Mouse (Mus musculus) heart, postnatal 25 days (tissue): ENCODE data around the gene Clec10a. TPM values are rescaled to one million over a fixed set of nuclear protein-coding genes. Genes with fewer than 3 reads are reported as not detected.

Experiments used
- DNase-seq: peaks from one replicate; pipeline ENCODE4 v3.0.0; 2022; ENCODE audit warnings: low spot score
- intact Hi-C: fragments of 180-260 bp; cut with DNase I; formaldehyde crosslinking; loops from one replicate; pipeline ENCODE4 v1.15.1; 2025
- total RNA-seq, 2 experiments: library from RNA; stranded (reverse); gene quantifications; 2 replicates each; pipeline ENCODE4 v1.2.3; 2021

Gene Clec10a
- total RNA-seq, 2 experiments from 2014 or later: 2.0 to 2.3 TPM

DNA sequence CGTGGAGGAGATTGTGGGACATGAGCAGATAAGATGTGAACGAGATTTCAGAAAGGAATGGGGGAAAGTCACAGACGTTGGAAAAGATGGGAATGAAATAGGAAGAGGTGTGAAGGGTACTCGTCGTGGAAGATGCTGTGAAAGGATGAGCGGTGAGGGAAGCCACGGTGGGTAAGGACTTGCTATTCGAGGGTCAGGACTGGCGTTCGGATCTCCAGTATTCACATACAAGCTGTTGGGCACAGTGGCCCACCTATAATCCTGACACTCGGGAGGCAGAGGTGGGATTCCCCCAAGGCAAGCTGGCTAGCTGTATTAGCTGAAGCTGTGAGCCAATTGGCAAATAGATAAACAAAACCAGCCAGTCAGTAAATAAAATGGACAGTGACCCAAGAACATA, 22.8 kb downstream of the Clec10a start:
- DNase-seq: no peak
- intact Hi-C loops: no loop called here

DNA sequence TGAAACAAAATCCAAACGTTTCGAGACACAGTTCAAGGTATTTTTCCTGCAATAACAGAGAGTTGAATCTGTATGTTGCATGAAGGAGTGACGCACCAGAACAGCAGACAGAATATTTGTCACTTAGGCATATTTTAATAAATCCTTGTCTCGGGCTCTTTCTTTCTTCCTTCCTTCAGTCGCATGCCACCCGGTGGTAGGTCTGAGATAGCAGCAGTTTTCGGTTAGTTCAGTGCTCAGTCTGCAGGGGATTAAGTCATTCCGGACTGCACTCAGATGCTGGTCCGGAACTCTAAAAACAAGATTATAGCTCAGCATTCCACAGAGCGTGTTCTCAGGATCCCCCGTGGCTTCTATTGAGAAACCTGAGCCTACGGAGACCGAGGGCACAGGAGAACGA, 23.4 kb downstream of the Clec10a start:
- DNase-seq: no peak
- intact Hi-C loops: no loop called here

DNA sequence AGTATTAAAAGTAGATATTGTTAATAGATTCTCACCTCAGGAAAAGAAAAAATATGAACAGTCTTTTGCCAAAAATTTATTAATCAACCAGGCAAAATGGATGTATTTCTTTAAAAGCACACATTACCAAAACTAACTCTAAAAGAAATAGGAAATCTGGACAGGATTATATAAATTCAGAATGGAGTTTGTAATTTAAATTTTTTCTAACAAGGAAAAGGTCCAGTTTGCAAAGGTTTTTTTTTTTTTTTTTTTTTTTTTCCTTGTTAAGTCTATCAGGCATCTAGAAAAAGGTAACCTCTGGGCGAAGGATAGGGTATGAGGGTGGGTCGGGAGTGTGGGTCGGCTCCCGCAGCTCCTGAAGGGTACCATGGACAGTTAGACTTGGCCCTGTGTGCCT, 24.5 kb downstream of the Clec10a start:
- intact Hi-C loops: no loop called here
- no peak for DNase-seq

DNA sequence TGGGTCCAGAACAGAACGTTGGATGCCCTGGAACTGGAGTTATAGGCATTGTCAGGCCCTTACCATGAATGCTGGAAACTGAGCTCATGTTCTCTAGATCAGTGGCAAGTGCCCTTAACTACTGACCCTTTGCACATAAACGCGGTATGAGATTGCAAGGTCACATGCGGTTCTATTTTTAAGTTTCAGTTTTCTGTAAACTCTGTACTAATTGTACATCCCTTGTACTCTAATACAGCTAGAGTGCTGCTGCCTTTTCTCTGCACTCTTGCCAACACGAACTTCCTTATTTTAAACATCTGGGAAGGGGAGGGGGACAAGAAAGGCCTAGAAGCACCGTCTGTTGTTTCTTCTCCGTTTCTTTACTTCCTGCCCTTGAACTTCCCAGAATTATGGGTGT, 29.1 kb downstream of the Clec10a start:
- intact Hi-C loops: no loop called here
- no peak for DNase-seq

DNA sequence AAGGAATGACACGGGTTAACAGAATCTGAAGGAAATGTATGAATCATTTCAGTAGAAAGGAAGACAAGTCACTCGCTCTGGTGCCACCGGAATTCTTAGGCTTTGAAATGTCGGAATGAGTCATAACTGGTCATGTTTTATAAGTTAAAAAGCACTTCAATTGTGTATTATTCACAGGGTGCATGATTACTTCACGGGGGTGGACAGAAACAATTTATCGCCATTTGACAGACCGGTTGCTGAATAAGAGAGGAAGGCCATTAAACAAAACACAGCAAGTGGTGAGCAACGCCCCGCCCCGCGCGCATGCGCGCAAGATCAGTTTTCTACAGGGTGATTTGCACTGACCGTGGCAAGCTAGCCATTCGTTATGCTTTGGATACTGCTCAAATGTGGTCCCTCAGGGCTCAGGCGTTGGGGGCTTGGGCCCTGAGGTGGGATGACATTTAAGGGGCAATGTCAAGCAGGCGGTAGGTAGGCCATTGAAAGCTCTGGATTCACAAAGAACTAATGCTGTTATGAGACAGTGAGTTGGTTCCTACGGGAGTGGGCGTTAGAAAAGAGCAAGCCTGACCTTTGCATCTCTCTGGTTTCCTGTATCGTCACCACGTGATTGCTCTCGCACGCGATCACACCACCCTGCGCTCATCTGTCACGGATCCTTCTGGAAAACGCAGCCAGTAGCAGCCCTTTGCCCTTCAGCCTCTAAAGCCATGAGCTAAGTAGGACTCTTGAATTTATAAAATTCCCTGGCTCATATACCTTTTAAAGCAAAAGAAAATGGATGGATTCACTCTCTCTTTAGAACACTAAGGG, 33.5 kb downstream of the Clec10a start:
- intact Hi-C loops: no loop called here
- DNase-seq: no peak

DNA sequence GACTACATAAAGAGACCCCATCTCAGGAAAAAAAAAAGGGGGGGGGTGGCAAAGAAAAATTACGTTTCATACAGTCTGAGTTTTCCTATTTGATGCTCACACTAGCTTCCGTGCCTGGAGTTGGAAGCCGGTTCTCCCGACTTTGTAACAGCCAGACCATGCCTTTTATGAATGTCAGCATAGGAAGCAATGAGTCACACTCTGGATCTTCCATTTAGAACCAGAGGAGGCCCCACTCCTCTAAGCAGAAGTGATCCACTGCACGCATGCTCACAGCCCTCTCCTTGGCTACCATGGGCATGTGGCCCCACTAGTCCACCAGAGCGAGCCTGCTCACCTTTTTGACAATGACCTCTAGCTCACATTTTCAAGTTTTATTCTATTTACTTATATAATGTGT, 35.2 kb downstream of the Clec10a start:
- intact Hi-C loops: no loop called here
- no peak for DNase-seq

DNA sequence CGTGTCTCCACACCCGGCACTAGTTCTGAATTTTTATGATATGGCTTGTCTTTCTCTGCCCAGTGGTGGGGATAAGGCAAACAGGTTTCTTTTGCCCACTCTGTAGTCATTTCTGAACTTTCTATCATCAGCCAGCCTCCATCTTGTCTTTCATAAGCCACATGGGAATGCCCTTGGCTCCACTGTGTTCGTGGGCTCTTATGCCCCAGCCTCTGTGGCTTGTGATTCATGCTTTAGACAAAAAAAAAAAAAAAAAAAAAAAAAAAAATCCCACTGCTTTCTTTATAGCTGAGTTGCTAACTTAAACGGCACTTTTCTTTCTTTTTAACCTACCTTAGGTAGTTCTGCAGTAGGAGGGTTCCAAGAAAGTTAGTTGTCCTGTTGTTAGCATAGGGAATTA, 36.2 kb downstream of the Clec10a start:
- DNase-seq: no peak
- intact Hi-C loops: no loop called here

DNA sequence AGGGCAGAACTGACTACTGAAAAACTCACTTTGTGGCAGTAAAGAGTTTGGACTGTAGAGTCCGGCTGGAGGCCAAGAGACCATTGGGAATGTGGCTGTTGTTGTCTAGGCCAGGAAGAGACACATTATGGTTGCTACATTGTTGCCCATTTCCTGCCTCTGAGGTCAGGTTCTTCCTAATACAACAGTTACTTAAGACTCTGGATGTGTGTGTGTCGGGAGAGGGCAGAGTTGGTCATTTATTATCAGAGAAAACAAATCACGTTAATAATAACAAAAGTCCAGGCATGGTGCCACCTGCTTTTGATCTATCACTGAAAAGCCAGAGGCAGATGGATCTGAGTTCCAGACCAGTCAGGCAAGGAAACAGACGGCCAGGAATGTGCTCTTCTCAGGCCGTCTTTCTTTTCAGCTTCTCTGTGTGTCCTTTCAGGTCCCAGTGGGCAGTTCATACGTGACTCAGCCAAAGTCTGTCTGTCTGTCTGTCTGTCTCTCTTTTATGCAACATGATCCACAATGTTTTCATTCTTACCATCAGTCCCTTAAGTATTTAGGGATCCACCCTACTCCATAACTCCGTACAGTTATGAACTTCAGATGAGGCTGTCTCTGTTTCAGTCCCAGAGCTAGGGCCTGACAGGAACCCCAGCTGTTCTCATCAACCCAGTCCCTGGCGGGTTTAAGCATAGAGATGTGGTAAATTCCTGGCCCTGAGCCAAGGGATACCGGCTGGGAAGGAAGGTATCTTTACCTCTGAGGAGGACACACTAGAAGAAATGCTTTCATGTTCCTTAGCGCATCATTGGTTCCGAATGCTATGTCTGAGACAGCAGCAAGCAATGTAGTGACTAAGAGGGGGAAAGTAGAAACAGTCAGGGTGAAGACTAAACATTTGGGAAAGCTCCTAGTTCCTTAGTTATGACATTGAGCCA, 37.6 kb downstream of the Clec10a start:
- intact Hi-C loops: no loop called here
- no peak for DNase-seq

DNA sequence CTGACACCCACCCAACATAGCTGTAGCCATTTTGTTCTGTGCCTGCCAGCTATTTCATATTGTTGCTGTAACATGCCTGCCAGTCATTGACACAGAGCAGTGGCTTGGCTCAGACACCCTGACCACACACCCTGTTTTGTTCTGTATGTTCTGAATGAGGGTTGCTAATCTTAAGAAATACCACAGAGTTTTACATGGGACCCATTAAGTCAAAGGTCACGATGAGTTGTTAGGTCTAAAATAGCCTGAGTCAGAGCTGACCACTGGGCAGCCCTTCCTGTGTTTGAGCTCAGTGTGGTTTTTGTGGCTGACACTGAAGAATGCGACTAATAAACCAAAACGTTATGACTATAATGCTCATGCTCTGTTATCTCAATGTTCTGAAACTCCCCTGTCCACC, 42.3 kb downstream of the Clec10a start:
- DNase-seq: no peak
- intact Hi-C loops: no loop called here

DNA sequence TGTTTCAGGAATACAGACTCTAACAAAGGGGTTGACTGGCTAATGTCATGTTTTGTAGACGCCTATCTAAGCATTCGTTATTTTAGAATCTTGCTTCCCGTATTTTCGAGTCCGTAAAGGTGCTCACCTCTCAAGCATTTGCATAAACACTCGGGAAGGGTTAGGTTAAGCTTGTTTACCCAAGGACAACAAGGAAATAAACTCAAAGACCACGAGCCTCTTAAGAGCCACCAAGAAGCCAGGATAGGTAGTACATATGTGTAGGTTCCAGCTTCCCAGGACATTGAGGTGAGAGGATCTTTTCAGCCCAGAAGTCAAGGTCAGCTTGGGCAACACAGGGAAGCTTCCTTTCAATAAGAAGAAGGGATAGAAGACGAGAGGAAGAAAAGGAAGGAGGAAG, 43.1 kb downstream of the Clec10a start:
- intact Hi-C loops: no loop called here

DNA sequence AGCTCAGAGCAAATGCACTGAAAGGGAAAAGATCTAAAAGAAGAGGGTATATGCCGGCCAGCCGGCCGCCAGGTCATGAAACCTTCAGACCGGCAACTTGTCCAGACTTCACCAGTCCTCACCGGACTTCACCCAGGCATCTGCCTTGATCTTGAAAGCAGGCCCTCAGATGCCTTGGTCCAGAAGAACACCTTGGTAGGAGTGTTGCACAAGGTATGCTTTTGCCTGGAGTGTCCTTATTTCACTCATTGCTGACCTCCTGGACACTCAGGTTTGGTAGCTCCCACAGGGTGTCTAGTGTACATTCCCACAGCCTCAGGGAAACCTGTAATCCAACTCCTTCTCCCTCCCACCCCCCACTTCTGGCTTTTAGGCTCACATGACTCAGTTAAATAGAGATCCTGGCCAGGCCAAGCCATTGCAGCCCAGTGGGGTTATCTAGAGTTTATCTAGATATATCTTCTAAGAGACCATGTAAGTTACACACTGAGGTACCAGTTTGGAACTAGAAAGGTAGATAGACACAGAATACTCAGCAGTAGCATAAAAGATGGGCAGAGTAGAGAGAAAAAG, 44.1 kb downstream of the Clec10a start:
- no peak for DNase-seq
- intact Hi-C loops: no loop called here

More for the DNA sequence above, 43.1 kb downstream of the Clec10a start:
- no peak for DNase-seq

DNA sequence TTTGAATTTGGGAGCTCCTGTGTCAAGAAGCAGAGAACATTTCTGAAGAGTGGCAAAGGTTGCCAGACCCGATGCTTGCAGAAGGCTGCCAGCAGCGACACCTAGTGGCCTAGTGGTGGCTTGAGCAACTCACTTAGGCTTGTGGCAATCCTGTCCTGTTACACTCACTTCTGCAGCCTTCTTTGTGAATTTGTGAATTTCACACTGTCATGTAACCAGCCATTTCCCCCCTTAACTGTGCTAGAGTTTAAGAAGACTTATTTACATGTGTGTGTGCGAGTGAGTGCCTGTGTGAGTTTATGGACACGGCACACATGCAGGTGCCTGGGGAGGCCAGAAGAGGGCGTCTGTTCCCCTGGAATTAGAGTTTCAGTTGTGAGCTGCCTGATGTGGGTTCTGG, 45.7 kb downstream of the Clec10a start:
- intact Hi-C loops: no loop called here
- no peak for DNase-seq

DNA sequence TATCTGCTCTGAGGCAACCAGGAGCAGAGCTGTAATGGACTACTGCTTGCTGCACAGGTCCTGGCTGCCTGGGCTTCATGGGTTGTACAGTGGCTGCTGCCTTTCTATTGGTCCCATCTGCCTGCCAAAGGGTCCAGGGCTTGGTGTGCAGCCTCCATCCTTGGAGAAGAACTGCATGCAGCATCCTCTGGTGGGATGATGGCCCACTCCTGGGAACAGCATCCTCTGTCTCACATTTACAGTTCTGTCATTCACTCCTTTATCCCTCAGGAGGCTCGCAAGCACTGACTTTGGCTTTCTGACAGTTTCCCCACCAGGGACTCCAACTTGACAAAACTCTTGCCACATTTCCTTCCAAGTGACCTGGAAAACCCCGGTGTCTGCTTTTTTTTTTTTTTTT, 50.8 kb downstream of the Clec10a start:
- intact Hi-C loops: no loop called here
- no peak for DNase-seq

DNA sequence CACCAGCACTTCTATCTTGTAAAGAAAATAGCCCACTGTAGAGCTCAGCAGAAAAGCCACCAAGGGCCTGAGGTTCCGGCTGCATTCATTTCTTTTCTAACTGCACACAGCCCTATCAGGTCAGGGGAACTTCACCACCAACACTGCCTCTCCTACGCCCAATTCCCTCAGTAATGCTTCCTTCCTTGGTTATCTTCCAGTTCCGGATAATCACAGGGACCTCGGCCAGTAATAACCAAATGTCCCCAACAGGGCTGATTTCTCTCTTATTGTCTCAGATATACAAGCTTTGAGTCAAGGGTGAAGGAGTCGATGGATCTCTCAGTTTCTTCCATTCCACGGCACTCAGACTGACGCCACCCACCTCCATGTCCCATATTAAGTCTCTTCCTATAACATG, 51.3 kb downstream of the Clec10a start:
- DNase-seq: no peak
- intact Hi-C loops: no loop called here

DNA sequence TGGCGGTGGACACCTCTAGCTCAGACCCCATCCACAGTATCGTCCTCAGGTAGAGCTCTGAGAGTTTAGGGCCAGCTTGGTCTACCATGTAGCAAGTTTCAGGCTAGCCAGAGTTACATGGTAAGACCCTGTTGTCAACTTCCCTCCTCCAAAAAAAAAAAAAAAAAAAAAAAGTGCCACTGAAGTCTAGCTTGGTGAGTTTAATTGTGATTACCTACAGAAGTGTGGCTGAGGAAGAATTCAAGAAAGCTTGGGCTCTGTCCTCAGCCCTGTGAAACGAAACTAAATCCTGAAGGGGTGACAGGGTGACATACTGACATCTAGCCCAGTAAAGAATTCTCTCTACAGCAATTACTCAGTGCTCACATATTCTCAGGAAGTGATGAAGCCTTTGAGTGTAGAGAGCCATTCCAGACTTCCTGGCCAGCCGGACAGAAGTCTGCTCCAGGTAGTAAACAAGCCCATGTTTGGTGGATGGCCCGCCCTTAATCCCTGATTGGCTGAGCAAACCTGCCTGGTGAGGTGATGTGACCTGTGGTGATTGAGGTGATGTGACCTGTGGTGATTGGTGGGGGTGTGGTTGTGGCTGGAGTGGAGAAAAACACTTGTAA, 52.9 kb downstream of the Clec10a start:
- intact Hi-C loops: no loop called here
- no peak for DNase-seq

DNA sequence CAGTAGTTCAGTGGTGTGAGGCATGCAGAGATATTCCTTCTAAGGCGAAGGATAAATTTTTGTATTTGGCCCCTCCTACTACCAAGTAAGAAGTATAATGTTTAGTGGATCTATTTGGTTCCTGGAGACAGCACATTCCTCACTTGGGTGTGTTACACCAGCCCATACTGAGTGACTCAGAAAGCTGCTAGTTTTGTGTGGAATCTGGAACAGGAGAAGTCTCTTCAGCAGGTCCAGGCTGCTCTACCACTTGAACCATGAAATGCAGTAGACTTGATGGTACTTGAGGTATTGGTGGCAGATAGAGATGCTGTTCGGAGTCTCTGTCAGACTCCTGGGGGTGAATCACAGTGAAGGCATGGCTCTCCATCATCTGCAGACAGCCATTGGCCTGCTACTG, 54.7 kb downstream of the Clec10a start:
- no peak for DNase-seq
- intact Hi-C loops: loop anchor here (10.0 kb wide), 1 partner anchor 276 kb away; the partner anchor contains the start of gene Ybx2

DNA sequence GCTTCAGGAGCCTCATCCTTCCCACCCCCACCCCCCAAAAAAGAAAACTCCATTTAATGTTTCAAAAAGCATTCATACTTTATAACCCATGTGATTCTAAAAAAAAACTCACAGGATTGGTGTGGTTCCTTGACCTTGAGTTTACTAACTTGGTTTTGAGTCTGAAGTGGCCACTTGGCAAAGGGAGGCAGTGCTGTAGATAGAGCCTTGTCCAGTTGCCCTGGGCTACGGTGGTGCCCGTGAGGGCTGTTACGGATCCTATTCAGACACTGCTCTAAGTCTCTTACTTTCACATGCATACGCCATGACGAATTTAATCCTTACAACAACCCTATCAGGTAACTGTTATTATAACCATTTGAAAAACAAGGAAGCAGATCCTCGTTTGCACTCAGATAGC, 56.0 kb downstream of the Clec10a start:
- no peak for DNase-seq
- intact Hi-C loops: loop anchor here (2.0 to 10.0 kb wide), 2 partner anchors 157 to 277 kb away; partner anchors contain the start of genes Asgr1 and Ybx2

DNA sequence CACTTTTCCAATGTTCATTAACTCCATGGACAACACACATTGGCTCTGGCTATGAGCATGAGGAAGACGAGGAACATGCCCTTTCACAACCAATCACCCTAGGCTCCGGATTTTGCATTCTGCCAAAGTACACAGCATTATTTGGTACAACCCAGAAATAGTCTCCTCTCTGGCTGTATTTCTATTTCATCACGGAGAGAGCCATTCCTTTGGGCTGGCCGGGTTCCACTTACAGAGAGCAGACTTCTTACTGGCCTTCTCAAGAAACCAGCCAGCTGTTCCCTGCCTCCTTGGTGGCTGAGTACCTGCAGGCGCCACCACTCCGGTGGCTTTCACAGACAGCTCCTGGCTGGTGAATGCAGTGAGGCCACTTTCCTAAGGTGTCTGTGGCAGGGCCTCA, 56.4 kb downstream of the Clec10a start, which contains the start of gene Slc16a11:
Gene Slc16a11 (plus strand): TSS at position 330 of the 400 bp plus-strand sequence.
- intact Hi-C loops: loop anchor here (2.0 to 10.0 kb wide), 2 partner anchors 158 to 278 kb away; partner anchors contain the start of genes Asgr1 and Ybx2
- no peak for DNase-seq

DNA sequence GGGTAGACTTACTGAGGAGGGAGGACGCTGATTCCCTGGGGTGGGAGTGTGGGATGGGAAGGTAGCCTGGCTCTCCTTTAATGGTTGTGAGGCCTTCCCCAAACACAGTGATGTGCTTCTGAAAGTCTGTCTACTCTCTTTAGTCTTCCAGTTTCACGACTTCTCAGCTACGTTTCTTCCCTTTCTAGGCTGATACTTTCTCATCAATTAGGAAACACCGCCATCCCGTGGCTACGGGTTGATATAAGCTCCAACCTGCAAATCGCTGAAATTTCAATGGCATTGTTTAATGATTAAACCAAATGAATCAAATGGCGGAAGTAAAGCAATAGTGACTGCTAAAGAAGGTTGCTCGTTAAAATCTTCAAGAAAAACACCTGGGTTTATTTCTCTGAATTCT, 56.9 kb downstream of the Clec10a start:
- no peak for DNase-seq
- intact Hi-C loops: loop anchor here (1.0 to 10.0 kb wide), 3 partner anchors 139 to 278 kb away; partner anchors contain the start of genes Asgr1 and Ybx2

DNA sequence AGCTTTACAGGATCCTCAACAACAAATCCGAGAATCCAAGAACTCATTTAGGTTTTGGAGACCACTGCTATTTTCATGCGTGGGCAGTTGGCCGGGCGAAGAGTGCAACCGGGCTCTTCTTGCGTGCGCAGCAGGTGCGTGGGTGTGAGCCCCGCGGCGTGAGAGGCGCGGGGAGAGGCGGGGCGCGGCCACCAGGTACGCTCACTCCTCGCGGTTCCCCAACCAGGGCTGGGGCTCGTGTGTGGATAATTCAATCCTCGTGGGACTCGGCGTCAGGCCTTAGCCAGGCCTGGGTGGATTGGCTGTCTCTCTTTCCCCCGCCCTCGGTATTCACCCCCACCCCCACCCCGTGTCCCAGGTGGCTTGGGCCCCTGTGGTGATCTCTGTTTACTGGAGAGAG, 57.7 kb downstream of the Clec10a start:
- no peak for DNase-seq
- intact Hi-C loops: loop anchor here (1.0 to 10.0 kb wide), 3 partner anchors 139 to 279 kb away; partner anchors contain the start of genes Asgr1 and Ybx2
